Mouse (Mus musculus): Measurements from ENCODE around the gene Rin3. TPM values are rescaled to one million over a fixed set of nuclear protein-coding genes. Genes with fewer than 3 reads are reported as not detected.
A peak's percentile ranks its signal among the peaks of the same experiment; 100 is the strongest.

Rin3 gene
- polyA plus RNA-seq, 1 experiment from 2014 or later = 15.4 TPM

DNA sequence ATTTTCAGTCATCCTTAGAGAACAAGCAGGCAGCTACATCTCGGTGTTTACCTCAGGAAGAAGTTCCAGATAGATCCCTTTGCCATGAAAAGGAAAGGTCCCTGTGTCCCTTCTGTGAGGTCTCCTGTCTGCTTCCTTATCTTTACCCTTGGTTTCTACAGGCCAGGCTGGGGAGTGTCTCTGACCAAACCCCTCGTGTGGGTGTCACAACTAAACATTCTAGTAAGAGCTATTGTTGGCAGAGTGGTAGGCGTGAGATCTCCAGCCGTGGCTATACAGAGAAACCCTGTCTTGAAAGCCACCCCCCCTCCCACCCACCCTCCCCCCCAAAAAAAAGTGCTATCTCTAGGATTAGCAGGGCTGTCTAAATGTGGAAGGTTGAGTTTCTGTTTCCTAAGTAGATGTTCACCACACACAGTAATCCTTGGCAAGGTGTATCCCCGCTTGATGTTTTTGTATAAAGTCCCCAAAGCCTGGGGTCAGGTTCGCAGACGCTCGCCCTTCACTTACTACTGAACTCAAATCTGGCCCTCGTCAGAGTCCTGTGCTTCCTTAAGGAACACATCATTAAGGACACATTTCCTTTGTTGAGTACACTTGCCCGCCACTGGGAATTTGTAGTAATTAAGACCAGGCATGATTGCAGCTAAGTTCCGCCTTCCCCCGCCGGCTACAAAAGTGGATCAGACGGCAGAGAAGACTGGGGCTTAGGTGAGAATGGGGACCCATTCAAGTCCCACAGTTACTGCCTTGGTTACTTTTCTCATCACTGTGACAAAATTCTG, 62.4 kb downstream of the Rin3 start:
- DNase-seq = peak; percentile 29
- no peak overlapping the region for H3K4me2 ChIP-seq
- no peak overlapping the region for H3K9ac ChIP-seq
- 0 out of 2 replicates have a peak, but pooled peaks cover 5% of the 10 kb centered on the region for H3K4me1 ChIP-seq (ENCODE audit: insufficient read depth)
- no peaks in the 10 kb centered on the region for H3K36me3 ChIP-seq (ENCODE audit: insufficient read depth)
- 53% methylated on average over 14 of the region's 14 CpGs for WGBS
- no peak overlapping the region for H3K27ac ChIP-seq (ENCODE audit: low read depth)
- ATAC-seq (ENCODE audit: insufficient read depth) = 0 out of 2 replicates have a peak, but pooled peaks have one; percentile 40
- no peaks in the 10 kb centered on the region for H3K9me3 ChIP-seq (ENCODE audit: low read depth, low read length)
- no peak overlapping the region for H3K4me3 ChIP-seq (ENCODE audit: low read depth, low read length)
- TF ChIP-seq CTCF (IDR thresholded peaks at IDR 0.05; ENCODE audit: low read depth) = no peak
- H3K27me3 ChIP-seq (ENCODE audit: insufficient read depth, low read length) = no peaks in the 10 kb centered on the region

GRCm38 (mm10) chr12:102346507-102346906, 63.7 kb downstream of the Rin3 start:
- no peak overlapping the region for H3K9ac ChIP-seq
- ATAC-seq (ENCODE audit: insufficient read depth) = peak; percentile 39; the same call in 1 of the 2 replicates
- H3K4me2 ChIP-seq = no peak overlapping the region
- WGBS = 25% methylated on average over 1 of the region's 1 CpGs
- DNase-seq = peak; percentile 88
- peaks cover 6% of the 10 kb centered on the region; the same call in 1 of the 2 replicates for H3K36me3 ChIP-seq (ENCODE audit: insufficient read depth)
- no peaks in the 10 kb centered on the region for H3K9me3 ChIP-seq (ENCODE audit: low read depth, low read length)
- no peaks in the 10 kb centered on the region for H3K27me3 ChIP-seq (ENCODE audit: insufficient read depth, low read length)
- no peak overlapping the region for H3K27ac ChIP-seq (ENCODE audit: low read depth)
- no peak overlapping the region for H3K4me3 ChIP-seq (ENCODE audit: low read depth, low read length)
- peak; percentile 80 for TF ChIP-seq CTCF (IDR thresholded peaks at IDR 0.05; ENCODE audit: low read depth)
- 0 out of 2 replicates have a peak, but pooled peaks cover 5% of the 10 kb centered on the region for H3K4me1 ChIP-seq (ENCODE audit: insufficient read depth)

DNA sequence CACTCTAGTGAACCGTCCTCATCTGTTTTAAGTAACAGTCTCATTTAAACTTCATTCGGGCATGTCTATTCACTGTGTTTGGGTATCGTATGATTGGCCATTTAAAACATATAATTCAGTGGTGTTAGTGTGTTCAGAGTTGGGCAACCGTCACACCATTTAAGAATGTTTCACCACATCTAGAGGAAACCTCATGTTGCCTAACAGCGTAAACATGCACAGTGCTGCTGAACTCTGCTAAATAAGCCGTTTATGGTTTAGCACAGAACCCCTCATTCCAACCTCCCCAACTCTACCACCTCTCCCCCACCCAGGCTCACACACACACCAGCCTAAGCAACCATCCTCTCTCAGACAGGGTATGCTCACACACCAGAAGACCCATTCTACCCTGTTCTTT, 65.6 kb downstream of the Rin3 start:
- H3K4me3 ChIP-seq (ENCODE audit: low read depth, low read length) = no peak overlapping the region
- no peaks in the 10 kb centered on the region for H3K27me3 ChIP-seq (ENCODE audit: insufficient read depth, low read length)
- no peaks in the 10 kb centered on the region for H3K9me3 ChIP-seq (ENCODE audit: low read depth, low read length)
- WGBS = 87% methylated on average over 6 of the region's 6 CpGs
- no peak overlapping the region for H3K4me2 ChIP-seq
- no peak overlapping the region for H3K27ac ChIP-seq (ENCODE audit: low read depth)
- H3K9ac ChIP-seq = no peak overlapping the region
- H3K36me3 ChIP-seq (ENCODE audit: insufficient read depth) = peaks cover 11% of the 10 kb centered on the region
- H3K4me1 ChIP-seq (ENCODE audit: insufficient read depth) = no peaks in the 10 kb centered on the region
- TF ChIP-seq CTCF (IDR thresholded peaks at IDR 0.05; ENCODE audit: low read depth) = no peak
- no peak for DNase-seq
- no peak for ATAC-seq (ENCODE audit: insufficient read depth)

GRCm38 (mm10) chr12:102350997-102351396, 68.1 kb downstream of the Rin3 start:
- no peak overlapping the region for H3K27ac ChIP-seq (ENCODE audit: low read depth)
- no peak for TF ChIP-seq CTCF (IDR thresholded peaks at IDR 0.05; ENCODE audit: low read depth)
- no peak overlapping the region for H3K4me2 ChIP-seq
- H3K9ac ChIP-seq = no peak overlapping the region
- DNase-seq (no peak), ATAC-seq (ENCODE audit: insufficient read depth) (no peak)
- H3K27me3 ChIP-seq (ENCODE audit: insufficient read depth, low read length) = no peaks in the 10 kb centered on the region
- H3K4me3 ChIP-seq (ENCODE audit: low read depth, low read length) = no peak overlapping the region
- WGBS = 90% methylated on average over 1 of the region's 1 CpGs
- no peaks in the 10 kb centered on the region for H3K9me3 ChIP-seq (ENCODE audit: low read depth, low read length)
- H3K4me1 ChIP-seq (ENCODE audit: insufficient read depth) = no peaks in the 10 kb centered on the region
- H3K36me3 ChIP-seq (ENCODE audit: insufficient read depth) = peaks cover 17% of the 10 kb centered on the region

GRCm38 (mm10) chr12:102354126-102354984, 71.5 kb downstream of the Rin3 start:
- Histone ChIP-seq H3K4me3 (ENCODE audit: low read depth, low read length) (no peak overlapping the region), H3K4me1 (ENCODE audit: insufficient read depth) (no peaks in the 10 kb centered on the region), H3K36me3 (ENCODE audit: insufficient read depth) (peaks cover 17% of the 10 kb centered on the region), H3K27ac (ENCODE audit: low read depth) (no peak overlapping the region), H3K4me2 (no peak overlapping the region), H3K27me3 (ENCODE audit: insufficient read depth, low read length) (no peaks in the 10 kb centered on the region), H3K9me3 (ENCODE audit: low read depth, low read length) (no peaks in the 10 kb centered on the region), H3K9ac (no peak overlapping the region)
- no peak for TF ChIP-seq CTCF (IDR thresholded peaks at IDR 0.05; ENCODE audit: low read depth)
- DNase-seq (no peak), ATAC-seq (ENCODE audit: insufficient read depth) (no peak)
- 86% methylated on average over 10 of the region's 10 CpGs for WGBS

GRCm38 (mm10) chr12:102355784-102356183, 72.9 kb downstream of the Rin3 start:
- Histone ChIP-seq H3K4me1 (ENCODE audit: insufficient read depth) (no peaks in the 10 kb centered on the region), H3K9me3 (ENCODE audit: low read depth, low read length) (no peaks in the 10 kb centered on the region), H3K36me3 (ENCODE audit: insufficient read depth) (peaks cover 22% of the 10 kb centered on the region), H3K27ac (ENCODE audit: low read depth) (no peak overlapping the region), H3K4me2 (no peak overlapping the region), H3K4me3 (ENCODE audit: low read depth, low read length) (no peak overlapping the region), H3K9ac (no peak overlapping the region), H3K27me3 (ENCODE audit: insufficient read depth, low read length) (no peaks in the 10 kb centered on the region)
- TF ChIP-seq CTCF (IDR thresholded peaks at IDR 0.05; ENCODE audit: low read depth) = no peak
- ATAC-seq (ENCODE audit: insufficient read depth) (no peak), DNase-seq (no peak)

DNA sequence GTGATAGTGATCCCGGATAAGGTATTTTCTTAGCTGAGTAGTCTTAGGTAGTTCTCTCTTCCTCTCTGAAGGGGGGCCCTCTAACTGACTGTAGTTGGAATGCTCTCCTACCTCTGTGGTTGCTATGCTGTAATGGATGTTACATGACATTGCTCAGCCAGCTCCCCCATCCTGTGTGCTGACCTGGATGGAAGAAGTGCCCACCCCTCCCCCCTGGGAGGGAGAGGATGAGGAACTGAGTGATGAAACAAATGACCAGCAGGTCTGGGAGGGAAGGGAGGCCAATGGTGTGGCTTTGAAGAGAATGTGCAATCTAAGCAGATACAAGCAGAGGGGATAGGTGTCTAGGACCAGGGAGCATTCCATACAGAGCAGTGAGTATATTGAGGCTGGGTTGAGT, 73.9 kb downstream of the Rin3 start:
- H3K4me2 ChIP-seq = no peak overlapping the region
- ATAC-seq (ENCODE audit: insufficient read depth) (no peak), DNase-seq (no peak)
- no peak overlapping the region for H3K9ac ChIP-seq
- H3K36me3 ChIP-seq (ENCODE audit: insufficient read depth) = peaks cover 24% of the 10 kb centered on the region; the same call in 1 of the 2 replicates
- H3K9me3 ChIP-seq (ENCODE audit: low read depth, low read length) = no peaks in the 10 kb centered on the region
- H3K4me3 ChIP-seq (ENCODE audit: low read depth, low read length) = no peak overlapping the region
- H3K27me3 ChIP-seq (ENCODE audit: insufficient read depth, low read length) = no peaks in the 10 kb centered on the region
- 75% methylated on average over 1 of the region's 1 CpGs for WGBS
- no peak overlapping the region for H3K27ac ChIP-seq (ENCODE audit: low read depth)
- no peaks in the 10 kb centered on the region for H3K4me1 ChIP-seq (ENCODE audit: insufficient read depth)
- TF ChIP-seq CTCF (IDR thresholded peaks at IDR 0.05; ENCODE audit: low read depth) = no peak
